Mouse (Mus musculus): ENCODE measurements around the gene Rab4a.

Gene Rab4a

GRCm38 (mm10) chr8:123816939-123817338, 11.2 kb downstream of the Rab4a start:
- no peak for DNase-seq

DNA sequence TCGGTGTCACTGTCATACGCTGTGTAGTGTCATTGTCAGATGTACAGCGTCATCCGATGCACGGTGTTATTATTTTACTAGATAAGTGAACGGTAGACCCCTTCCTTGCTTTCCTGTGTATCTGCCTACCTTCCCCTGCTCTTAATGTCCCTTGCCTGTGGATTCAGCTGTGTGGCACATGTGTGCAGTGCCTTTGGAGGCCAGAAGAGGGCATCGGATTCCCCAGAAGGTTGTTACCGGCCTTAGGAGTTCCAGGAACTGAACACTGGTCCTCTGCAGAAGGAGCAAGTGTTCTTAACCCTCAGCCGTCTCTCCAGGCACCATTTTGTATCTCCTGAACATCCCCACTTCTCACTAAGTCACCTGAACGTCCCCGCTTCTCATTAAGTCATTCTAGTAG, 12.0 kb downstream of the Rab4a start:
- no peak for DNase-seq

DNA sequence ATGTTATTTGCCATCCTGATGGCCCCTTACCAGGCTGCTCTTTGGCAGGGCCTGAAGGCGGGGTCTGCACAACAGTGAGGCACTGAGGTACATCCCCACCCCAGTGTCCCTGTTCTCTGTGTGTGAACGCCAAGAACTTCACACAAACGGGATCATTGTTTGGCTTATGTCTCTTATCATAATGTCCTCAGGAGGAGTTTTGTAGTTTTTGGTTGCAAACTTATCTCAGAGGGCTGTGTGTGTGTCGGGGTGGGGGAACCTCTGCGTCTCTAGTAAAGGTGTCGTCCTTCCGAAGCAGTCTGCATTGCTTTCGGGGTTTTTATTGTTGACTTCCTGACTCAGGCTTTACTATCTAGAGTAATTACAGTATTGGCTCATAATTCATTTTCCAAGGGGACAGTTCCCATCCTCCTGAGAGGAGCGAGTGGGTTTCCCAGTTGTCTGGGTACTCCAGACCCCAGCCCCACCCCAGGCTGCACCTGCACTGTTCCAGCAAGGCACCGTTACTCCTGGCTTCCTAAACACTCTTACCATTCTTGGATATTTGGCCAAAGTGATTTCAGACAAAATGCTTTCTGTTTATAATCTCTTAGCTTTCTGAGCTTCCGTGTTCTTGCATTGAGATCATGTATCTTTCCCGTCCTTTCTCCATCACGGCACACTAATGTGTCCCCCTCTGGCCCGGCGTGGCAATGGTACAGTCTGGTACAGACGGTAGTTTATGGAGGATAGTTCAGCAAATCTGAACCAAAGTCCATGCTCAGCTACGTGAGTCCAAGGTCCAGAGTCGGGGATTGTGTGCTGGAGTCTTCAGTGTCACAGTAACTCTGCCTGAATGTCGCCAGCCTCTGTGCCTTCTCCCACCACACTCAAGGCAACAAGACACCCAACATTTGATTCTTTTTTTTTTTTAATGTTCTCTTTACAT, 14.2 kb downstream of the Rab4a start:
- DNase-seq: no peak

DNA sequence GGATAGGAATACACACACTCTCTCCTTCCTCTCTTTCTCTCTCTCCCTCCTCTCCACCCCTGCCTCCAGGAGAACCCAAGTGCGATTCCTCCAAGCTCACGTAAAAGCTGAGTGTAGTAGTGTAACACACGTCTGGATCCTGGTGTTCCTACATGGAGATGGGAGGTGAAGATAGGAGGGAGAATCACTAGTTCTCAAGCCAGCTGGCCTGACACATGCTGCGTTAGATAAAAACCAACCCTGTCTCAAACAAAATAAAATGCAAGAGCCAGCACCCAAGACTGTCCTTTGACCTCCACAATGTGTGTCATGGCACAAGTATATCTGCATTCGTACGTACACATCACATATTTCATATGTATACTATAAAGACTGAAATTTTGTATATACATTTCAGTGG, 15.0 kb downstream of the Rab4a start:
- no peak for DNase-seq

DNA sequence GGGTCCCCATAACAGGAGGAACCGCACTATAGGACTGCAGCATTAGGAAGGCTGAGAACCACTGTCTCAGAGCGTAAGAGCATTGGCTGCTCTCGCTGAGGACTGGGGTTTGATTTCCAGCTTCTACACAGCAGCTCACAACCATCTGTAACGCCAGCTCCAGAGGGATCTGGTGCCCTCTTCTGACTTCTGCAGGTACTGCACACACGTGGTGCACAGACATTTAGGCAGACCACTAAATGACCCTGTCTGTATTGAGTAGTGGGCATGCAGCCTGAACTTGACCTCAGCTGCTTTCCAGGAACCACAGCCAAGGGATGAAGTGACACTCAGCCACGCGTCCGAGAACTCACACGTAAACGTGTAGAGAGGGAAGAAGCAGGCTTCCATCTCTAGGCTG, 17.3 kb downstream of the Rab4a start:
- no peak for DNase-seq

- no peak for DNase-seq
Observed at GRCm38 (mm10) chr8:123823532-123824123, 17.8 kb downstream of the Rab4a start.

GRCm38 (mm10) chr8:123826001-123826400, 20.2 kb downstream of the Rab4a start:
- DNase-seq: no peak

GRCm38 (mm10) chr8:123826758-123827157, 21.0 kb downstream of the Rab4a start:
- DNase-seq: no peak

DNA sequence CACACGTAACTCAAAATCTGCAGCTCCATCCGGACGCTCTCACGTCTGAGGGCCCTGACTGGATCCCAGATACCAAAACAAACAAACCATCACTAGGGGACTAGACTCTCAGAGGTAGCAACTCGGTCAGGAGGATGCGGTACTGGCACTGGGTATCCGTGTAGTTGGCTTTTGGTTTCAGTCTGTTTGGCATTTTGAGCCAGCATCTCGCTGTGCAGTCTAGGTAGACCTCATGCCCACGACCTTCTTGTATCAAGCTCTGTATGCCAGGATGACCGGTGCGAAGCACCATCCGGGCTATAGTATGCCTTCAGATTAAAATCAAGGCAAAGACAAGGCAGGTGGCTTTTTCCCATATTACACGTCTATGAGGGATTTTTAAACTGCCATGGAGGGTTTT, 21.7 kb downstream of the Rab4a start:
- peak; percentile 52 for DNase-seq

DNA sequence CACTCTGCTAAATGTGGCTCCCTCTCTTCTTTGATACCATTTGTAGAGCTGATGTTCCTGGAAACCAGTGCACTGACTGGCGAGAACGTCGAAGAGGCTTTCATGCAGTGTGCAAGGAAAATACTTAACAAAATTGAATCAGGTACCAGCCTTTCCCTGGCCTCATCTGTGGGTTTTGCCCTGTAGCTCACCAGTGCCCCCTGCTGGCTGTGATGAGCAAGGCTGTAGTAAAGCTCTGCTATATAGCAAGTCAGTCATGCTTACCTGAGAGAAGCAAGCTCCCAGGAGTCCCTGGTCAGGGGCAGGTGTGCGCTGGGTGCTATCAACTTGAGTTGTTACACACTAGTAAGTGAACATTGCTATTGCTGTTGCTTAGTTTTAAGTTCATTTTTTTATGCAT, 27.0 kb downstream of the Rab4a start:
- no peak for DNase-seq

DNA sequence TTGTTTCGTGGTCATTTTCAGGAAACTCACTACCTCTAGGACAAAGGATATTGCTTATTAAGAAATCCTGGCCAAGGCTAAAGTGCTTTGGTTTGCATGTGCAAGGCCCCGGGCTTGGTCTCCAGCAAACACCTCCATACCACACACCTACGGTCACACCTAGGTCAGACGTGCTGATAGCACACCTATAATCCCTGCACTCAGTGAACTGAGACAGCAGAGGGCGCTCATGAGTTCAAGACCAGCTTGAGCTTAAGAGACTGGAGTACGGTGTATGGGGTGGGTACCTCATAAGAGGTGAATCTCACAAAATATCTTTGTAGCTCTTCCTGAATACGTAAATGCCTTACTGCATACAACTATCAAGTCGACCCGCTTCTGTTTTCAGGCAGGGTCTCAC, 29.7 kb downstream of the Rab4a start:
- peak; percentile 82 for DNase-seq

- no peak for DNase-seq
Observed at GRCm38 (mm10) chr8:123836354-123836753, 30.6 kb downstream of the Rab4a start.

- DNase-seq: no peak
Observed at GRCm38 (mm10) chr8:123838496-123838895, 32.7 kb downstream of the Rab4a start.

- no peak for DNase-seq
Observed at GRCm38 (mm10) chr8:123840578-123841345, 35.0 kb downstream of the Rab4a start.

DNA sequence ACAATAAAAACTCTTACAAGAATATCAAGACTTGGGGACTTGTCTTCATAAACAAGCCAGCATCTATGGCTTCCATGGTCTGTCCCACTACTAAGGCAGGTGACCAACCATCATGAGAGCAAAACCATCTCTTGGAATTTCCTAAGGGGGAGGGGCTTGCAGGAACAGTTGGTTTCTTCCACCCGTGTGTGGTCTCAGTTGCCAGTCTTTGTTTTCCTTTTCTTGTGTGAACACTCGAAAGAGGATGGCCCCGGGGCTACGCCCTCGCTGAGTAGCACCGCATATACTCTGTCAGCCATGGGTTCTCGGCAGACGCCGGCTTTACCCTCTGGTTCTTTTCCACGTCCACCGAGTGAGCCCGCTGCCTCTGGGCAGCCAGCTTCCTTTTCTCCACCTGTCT, 36.3 kb downstream of the Rab4a start:
- DNase-seq: no peak

DNA sequence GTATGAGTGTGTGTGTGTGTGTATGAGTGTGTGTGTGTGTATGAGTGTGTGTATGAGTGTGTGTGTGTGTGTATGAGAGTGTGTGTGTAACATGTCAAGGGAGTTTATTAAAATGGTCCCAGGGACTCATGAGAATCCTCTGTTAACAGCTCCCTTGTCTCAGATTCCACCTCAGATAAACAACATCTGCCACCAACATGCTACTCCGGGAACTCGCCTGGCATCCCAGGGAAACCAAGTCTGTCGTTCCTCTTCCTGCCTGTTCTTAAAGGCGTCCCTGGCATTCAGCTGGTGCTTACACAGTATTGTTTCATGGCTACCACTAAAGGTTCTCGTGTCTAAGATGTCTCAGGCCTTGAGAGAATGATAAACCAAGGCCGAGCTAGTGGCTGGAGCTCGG, 38.6 kb downstream of the Rab4a start:
- DNase-seq: no peak

- DNase-seq: no peak
Observed at GRCm38 (mm10) chr8:123845114-123845513, 39.3 kb downstream of the Rab4a start.

GRCm38 (mm10) chr8:123845991-123846390, 40.2 kb downstream of the Rab4a start:
- DNase-seq: no peak

DNA sequence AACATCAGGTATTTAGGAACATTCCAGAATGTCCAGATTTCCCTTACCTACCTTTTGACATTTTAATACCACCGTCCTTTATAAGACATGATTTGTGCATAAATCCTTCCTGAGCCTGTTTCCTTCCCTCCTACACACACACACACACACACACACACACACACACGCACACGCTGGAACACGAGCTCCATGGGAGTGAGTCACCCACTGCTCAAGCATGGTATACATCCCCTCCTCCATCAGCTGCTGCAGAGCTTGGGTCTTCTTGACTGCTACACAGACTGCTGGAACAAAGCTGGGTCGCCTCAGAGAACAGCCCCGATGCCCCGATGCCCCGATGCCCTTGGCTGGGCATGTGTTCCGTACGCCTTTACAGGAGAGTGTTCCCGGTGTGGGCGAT, 40.7 kb downstream of the Rab4a start:
- DNase-seq: no peak

GRCm38 (mm10) chr8:123847546-123847945, 41.8 kb downstream of the Rab4a start:
- peak; percentile 56 for DNase-seq

GRCm38 (mm10) chr8:123849352-123849751, 43.6 kb downstream of the Rab4a start:
- DNase-seq: no peak

- no peak for DNase-seq
Observed at GRCm38 (mm10) chr8:123851590-123851989, 45.8 kb downstream of the Rab4a start.

DNA sequence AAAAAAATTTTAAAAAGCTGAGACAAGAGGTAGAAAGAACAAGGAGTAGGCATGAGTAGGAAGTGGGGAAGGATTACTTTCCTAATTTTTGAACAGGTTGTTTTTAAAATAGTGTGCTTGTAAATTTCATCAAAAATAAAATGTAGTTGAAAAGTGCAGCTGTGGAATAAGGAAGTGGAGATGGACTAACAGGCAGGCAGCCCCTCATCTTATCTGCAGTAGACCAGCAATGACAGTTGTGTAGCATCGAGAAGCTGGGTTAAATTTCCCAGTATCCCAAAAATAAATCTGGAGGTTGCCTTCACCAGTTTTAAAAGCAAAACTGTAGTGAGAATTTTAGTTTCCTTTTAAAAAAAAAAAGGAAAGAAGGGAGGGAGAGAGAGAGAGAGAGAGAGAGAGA, 48.5 kb downstream of the Rab4a start:
- DNase-seq: no peak

Data from cerebellum, adult 8-10 months (tissue).